Mouse (Mus musculus) CD8-positive naive resting alpha-beta T cell, adult 57 days (primary cell): ENCODE results near the gene Adam3. TPM values are rescaled to one million over a fixed set of nuclear protein-coding genes. Genes with fewer than 3 reads are reported as not detected.

Experiments used
- total RNA-seq: library from RNA; stranded (reverse); gene quantifications from one replicate; pipeline ENCODE4 v1.2.4, GENCODE M21; 2023

The Adam3 gene
- total RNA-seq, result not detected

GRCm38 (mm10) chr8:24725630-24726029, at the start of gene Adam3:
Adam3 (minus strand) TSS chr8:24725852.

Other genes with a start within 250 kb of the Adam3 start
- gene Adam5, start 98.5 kb upstream of the Adam3 start, total RNA-seq, result not detected